Mouse (Mus musculus): ENCODE measurements around the gene Pex12.

GRCm38 (mm10) chr11:83297816-83298215 is 4.6 kb downstream of the Pex12 start:
- no peak for TF ChIP-seq CTCF (conservative IDR thresholded peaks at IDR 0.05; ENCODE audit: low read length)
- no peak for TF ChIP-seq POU5F1 (IDR thresholded peaks at IDR 0.05; ENCODE audit: borderline replicate concordance, low read length)
